1 mouse cellular context compared by ENCODE assay signal in the genomic region with DNA sequence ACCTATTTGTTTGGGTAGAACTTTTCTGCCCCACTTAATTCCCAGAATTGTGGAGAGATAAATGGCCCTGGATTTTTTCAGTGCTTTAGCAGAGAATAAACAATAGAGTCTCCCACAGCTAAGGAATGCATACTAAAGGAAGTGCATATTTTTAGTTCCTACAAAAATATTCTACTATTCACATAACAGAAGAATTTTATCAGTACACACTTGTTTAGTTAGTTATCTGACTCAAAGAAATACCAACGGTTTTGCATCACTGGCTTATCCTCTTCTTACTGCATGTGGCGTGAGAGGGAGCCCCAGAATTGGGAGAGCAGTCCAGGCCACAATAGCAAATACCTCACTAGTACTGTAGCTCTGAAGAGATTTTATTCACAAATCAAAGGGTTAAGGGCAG.
TF ChIP-seq lines count a peak whose summit lies in the region.

No protein-coding gene starts in this region.

TF ChIP-seq in MEL, 35 proteins besides CTCF, POLR2A, EP300 and RAD21 (continued from another document):
- no peak for TF ChIP-seq SMC3 (IDR thresholded peaks at IDR 0.05; ENCODE audit: low read depth, low read length)
TF ChIP-seq in MEL: peak in this region for 7.
